Mouse (Mus musculus) liver, adult (tissue): ENCODE data around the gene Crk.

Experiments
- GATA4 ChIP-seq: IDR thresholded peaks from 2 replicates; pipeline ENCODE4 v1.6.1; 2014; ENCODE audit warnings: mild to moderate bottlenecking, low read length; ENCODE audit not compliant: insufficient replicate concordance

The Crk gene

GRCm38 (mm10) chr11:75662131-75662530 is 16.9 kb upstream of the Crk start:
- no peak for TF ChIP-seq GATA4

GRCm38 (mm10) chr11:75666296-75666695 is 12.8 kb upstream of the Crk start:
- no peak for TF ChIP-seq GATA4

GRCm38 (mm10) chr11:75668621-75669020 is 10.4 kb upstream of the Crk start:
- TF ChIP-seq GATA4: no peak

GRCm38 (mm10) chr11:75669176-75669852 is 9.7 kb upstream of the Crk start:
- TF ChIP-seq GATA4: no peak

GRCm38 (mm10) chr11:75669853-75670200 is 9.2 kb upstream of the Crk start:
- TF ChIP-seq GATA4: no peak

GRCm38 (mm10) chr11:75671426-75672180 is 7.5 kb upstream of the Crk start:
- TF ChIP-seq GATA4: no peak

- no peak for TF ChIP-seq GATA4
Measured at GRCm38 (mm10) chr11:75673411-75673810, 5.6 kb upstream of the Crk start.

GRCm38 (mm10) chr11:75674875-75675274 is 4.2 kb upstream of the Crk start:
- no peak for TF ChIP-seq GATA4

GRCm38 (mm10) chr11:75677881-75678746 is 945 bp upstream of the Crk start:
- no peak for TF ChIP-seq GATA4

- no peak for TF ChIP-seq GATA4
Measured at GRCm38 (mm10) chr11:75679439-75680171, 546 bp downstream of the Crk start.

GRCm38 (mm10) chr11:75684462-75684861 is 5.4 kb downstream of the Crk start:
- TF ChIP-seq GATA4: no peak

GRCm38 (mm10) chr11:75684956-75685355 is 5.9 kb downstream of the Crk start:
- TF ChIP-seq GATA4: no peak

- no peak for TF ChIP-seq GATA4
Measured at GRCm38 (mm10) chr11:75687343-75687993, 8.4 kb downstream of the Crk start.

GRCm38 (mm10) chr11:75688132-75688531 is 9.1 kb downstream of the Crk start:
- TF ChIP-seq GATA4: no peak

- TF ChIP-seq GATA4: no peak
Measured at GRCm38 (mm10) chr11:75689977-75690376, 10.9 kb downstream of the Crk start.
